Mouse (Mus musculus) left cerebral cortex, adult 2 months (tissue): Measurements from ENCODE around the gene March1. TPM values are rescaled to one million over a fixed set of nuclear protein-coding genes. Genes with fewer than 3 reads are reported as not detected.

ENCODE experiments used
- DNase-seq, 2 experiments: peaks; one replicate each; pipeline ENCODE4 v3.0.0; 2021 to 2022; ENCODE audit warnings: low spot score in 2 of 2, mixed read lengths in 1 of 2; ENCODE audit errors: extremely low spot score in 1 of 2
- H3K27ac ChIP-seq: fragments of 200-600 bp; 2 replicates; pipeline ENCODE4 v1.8.1; 2022
- H3K4me3 ChIP-seq: fragments of 200-600 bp; 2 replicates; pipeline ENCODE4 v1.8.1; 2022
- CTCF ChIP-seq: fragments of 200-600 bp; IDR thresholded peaks from 2 replicates; pipeline ENCODE4 v1.8.1; 2022; ENCODE audit warnings: antibody characterized with exemption, mild to moderate bottlenecking, moderate library complexity
- intact Hi-C: fragments of 180-260 bp; cut with DNase I; formaldehyde crosslinking; loops from one replicate; pipeline ENCODE4 v1.15.1; 2025
- total RNA-seq, 2 experiments: library from RNA; stranded (reverse); gene quantifications; 2 replicates each; pipeline ENCODE4 v1.2.3; 2021

The March1 gene
- total RNA-seq, 2 experiments from 2014 or later: 37.0 to 41.5 TPM

DNA sequence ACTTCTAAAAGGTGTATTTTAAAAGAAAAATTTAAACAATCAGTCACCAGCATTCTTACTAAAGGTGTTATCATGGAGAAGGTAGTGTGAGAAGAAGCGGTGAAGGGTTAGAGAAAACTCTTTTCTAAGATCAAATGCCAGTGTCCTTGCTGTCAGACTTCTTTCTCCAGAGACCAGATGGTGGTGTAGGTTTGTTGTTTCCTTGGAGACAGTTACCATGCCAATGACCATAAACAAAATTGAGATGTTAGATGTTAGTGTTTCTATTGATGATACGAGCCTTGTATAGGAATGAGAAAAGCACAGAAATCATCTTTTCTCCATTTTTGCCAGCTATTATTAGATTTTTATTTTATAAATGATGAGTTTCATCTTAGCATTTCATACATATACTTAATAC, 158.1 kb downstream of the March1 start:
- no peak for TF ChIP-seq CTCF
- intact Hi-C loops: no loop called here
- DNase-seq: no peak
- Histone ChIP-seq H3K4me3 (no peak overlapping the region), H3K27ac (no peak overlapping the region)

DNA sequence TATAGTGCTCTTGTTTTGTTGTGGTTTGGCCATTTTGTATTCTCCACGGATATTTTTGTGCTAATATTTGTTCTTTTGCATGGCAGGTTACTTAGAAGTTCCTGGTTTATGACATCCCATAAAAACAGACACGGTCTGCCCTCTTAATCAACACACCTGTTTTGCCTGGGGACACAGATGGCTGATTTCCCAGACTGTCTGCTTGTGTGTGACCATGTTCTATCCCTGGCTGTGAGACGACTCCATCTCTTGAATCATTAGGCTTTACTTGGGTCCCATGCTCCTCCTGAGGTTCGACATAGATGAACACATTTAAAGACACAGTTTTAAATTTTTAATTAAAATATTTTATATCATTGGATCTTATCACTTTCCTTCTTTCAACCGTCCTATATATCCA, 163.5 kb downstream of the March1 start:
- intact Hi-C loops: no loop called here
- Histone ChIP-seq H3K27ac (no peak overlapping the region), H3K4me3 (no peak overlapping the region)
- TF ChIP-seq CTCF: no peak
- no peak for DNase-seq

DNA sequence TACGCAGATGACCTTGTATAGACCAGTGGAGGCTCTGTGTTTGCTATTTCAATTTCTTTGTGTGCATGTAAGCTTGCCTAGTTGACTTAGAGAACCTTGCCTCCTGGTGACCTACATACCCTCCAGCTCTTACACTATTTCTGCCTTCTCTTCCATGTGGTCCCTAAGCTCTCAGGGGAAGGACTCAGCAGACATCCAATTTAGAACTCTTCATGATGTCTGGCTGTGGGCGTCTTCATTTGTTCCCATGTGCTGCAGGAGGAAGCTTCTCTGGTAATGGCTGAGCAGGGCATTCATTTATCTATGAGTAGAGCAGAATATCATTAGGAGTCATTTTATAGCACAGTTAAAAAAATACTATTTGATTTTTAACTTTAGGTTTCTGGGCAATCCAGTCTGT, 195.3 kb downstream of the March1 start:
- Histone ChIP-seq H3K4me3 (no peak overlapping the region), H3K27ac (no peak overlapping the region)
- no peak for TF ChIP-seq CTCF
- intact Hi-C loops: no loop called here
- no peak for DNase-seq

DNA sequence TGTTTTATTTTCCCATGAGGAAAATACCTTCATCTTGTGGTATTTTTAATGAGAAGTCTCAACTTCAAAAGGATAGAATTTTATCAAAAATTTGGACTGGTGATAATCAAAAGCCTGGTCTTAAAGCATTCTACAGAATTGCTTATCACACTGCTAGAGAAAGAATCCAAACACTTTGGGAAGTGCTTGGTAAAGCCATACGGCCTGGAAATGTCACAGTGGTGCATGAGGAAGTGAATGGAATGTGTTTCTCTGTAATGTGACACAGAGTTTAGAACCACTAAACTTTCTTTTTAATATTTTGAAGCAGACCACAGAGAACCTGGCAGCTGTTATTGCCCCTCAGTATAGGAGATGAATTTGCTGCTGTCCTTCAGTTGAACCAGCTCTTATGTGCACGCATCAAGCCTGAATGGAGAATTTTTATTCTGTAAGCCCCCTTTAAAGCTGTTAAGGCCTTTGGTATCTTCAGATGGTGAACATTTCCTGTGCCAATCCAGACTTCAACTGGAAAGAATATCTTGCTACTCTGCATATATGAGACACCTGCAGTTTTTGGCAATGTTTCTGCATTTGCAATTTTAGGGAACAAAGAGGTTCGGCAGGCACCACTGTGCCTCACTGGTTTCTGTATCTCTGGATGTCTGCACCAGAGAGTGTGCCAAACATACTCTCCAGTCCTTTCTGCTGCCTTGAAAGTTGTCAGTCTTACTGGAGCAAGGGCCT, 304.8 kb downstream of the March1 start:
- Histone ChIP-seq H3K4me3 (no peak overlapping the region), H3K27ac (no peak overlapping the region)
- no peak for TF ChIP-seq CTCF
- DNase-seq: peak in 1 of 2 experiments; percentile 11
- intact Hi-C loops: no loop called here

DNA sequence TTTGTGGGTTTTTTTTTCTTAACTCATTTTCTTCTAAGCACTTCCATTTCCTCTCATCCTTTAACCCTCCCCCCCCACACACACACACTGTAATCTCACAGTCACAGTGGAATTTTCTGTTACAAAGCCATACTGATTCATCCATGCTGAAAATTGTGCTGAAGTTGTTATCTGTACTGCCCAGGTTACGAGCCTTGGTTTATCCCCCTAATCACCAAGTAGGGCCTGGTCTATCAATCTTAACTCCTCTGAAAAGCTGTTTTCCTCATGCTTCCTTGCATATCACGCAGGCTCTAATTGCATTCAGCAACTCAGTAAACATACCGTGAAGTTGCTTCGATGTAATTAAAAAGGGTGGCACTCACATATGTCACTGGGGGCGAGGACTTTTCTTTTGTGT, 339.2 kb downstream of the March1 start:
- no peak overlapping the region for H3K27ac ChIP-seq
- no peak overlapping the region for H3K4me3 ChIP-seq
- intact Hi-C loops: no loop called here
- no peak for DNase-seq
- TF ChIP-seq CTCF: no peak

DNA sequence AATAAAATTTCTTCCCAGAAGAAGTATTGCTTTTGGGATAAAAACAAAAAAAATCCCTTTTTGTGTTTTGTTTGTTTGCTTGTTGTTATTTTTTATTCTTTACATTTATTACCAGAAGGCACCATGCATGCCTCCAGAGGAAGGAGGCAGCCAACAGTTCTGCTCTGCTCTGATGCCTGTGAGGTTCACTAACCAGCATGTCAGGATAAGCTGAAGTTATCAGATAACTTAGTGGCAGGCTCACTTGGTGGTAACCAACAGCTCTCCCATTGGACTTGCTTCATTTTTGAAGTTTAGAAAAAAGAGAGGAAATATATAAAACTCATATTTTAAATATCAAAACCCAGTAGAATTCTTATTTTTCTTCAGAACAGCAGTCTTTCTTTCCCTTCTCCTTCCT, 339.8 kb downstream of the March1 start:
- intact Hi-C loops: no loop called here
- TF ChIP-seq CTCF: no peak
- Histone ChIP-seq H3K4me3 (no peak overlapping the region), H3K27ac (no peak overlapping the region)
- DNase-seq: no peak

DNA sequence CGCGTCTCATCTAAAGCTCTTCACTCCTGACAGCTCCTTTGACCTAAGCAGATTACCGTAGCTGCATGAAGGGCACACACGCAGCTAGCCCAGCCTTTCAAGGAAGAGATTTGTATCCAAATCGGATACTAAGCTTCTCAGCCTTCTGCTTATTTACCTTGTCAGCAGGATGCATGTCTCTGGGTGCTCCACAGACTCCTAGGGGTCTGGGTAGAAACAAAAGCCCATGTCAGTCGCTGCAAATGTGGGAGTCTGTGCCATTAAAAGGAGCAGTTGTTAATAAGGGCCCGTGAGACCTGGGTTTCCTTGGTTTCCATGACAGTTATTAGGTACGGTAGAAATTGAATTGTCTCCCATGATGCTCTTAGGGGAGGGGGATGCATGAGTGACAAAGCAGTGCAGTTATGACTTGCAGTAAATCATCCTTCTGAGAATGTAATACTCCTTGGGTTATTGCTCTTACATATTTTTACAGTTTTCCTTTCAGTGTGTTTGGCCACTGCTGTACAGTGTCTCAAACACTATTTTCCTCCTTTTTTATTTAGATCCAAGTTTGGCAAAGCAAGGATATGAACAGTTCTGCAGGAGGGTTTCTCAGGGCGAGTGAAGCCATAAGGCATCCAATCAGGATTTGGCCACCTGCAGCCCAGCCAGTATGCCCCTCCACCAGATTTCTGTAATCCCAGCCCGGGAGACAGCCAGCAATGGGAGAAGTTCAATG, 349.0 kb downstream of the March1 start:
- no peak for TF ChIP-seq CTCF
- intact Hi-C loops: no loop called here
- no peak for DNase-seq
- Histone ChIP-seq H3K4me3 (no peak overlapping the region), H3K27ac (no peak overlapping the region)

DNA sequence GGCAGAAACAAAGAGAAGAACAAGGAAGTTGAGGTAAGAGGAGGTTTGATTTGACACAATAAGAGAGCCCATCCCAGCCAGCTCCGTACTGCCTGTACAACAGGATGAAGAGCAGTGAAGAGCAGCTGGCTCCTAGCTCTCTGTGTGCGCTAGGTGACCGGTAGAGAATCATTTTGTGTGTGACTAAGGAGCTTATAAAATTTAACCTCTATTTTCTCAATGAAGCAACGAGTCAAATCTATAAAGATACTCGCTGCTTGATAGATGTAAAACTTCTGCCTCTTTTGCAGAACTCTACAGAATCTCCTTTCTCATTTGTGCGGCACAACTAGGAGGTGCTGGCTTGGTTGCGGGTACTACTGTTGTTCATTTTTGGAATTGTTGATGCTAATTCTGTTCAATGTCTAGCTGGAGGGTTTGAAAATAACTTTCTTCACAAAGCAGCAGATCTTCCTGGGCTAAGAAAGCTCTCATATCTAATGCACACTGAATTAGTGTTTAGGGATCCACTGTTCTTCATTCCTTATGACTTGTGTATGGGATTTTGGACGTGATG, 349.6 kb downstream of the March1 start:
- DNase-seq: no peak
- no peak overlapping the region for H3K4me3 ChIP-seq
- H3K27ac ChIP-seq: no peak overlapping the region
- intact Hi-C loops: no loop called here
- no peak for TF ChIP-seq CTCF

DNA sequence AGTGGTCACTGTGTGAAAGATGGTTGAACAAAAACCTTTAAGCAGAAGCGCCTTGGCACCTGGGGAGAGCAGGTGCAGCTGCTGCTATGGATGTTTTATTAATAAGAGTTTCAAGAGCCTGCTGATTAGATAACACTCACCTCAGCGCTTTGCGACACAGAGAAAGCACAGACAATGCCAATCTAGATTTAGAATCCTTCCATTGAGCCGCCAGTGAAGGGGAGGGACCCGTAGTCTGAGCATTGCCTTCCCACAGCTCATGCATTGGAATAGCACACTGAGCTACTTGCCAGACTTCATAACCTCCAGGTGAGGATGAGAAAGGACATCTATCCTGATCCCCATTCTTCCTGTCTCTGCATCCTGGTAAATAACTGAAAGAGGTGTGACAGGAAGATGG, 359.2 kb downstream of the March1 start:
- DNase-seq: no peak
- H3K27ac ChIP-seq: no peak overlapping the region
- intact Hi-C loops: no loop called here
- no peak overlapping the region for H3K4me3 ChIP-seq
- TF ChIP-seq CTCF: no peak

DNA sequence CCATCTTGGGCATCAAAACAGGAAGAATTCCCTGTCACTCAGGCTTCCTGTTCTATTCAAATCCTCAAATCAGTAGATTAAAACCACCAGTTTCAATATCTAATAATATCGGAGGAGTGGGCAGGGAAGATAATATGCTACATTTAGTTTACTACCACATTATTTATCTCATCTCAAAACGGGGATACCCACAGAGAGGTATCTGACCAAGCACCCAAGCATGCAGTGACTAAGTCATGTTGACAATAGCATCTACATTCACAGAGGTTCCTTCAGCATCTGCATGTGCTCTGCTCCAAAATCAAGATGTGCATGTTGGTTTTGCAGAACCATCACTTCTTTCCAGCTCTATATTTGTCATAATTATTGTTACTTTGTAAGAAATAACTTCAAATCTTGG, 364.3 kb downstream of the March1 start:
- intact Hi-C loops: no loop called here
- no peak for DNase-seq
- Histone ChIP-seq H3K27ac (no peak overlapping the region), H3K4me3 (no peak overlapping the region)
- TF ChIP-seq CTCF: no peak

DNA sequence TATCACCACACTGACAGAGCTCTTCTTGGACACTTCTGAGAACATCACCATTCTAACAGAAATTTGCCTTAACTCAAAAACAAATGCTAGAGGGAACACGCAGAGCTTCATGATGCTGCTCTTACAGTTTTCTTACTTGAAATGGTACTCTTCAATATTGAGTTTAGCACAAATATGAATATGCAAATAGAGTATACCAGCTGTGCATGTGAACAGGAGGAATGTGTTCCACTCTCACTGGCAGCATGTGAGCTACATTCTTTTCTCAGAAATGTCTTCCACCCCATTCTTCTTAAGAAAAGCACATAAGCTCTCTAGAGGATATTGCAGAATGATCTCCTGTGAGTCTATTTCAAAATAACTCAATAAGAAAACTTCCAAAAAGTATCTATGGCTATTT, 370.0 kb downstream of the March1 start:
- intact Hi-C loops: no loop called here
- no peak for TF ChIP-seq CTCF
- peak overlapping the region; percentile 28; the same call in 1 of the 2 replicates for H3K27ac ChIP-seq
- no peak overlapping the region for H3K4me3 ChIP-seq
- no peak for DNase-seq

DNA sequence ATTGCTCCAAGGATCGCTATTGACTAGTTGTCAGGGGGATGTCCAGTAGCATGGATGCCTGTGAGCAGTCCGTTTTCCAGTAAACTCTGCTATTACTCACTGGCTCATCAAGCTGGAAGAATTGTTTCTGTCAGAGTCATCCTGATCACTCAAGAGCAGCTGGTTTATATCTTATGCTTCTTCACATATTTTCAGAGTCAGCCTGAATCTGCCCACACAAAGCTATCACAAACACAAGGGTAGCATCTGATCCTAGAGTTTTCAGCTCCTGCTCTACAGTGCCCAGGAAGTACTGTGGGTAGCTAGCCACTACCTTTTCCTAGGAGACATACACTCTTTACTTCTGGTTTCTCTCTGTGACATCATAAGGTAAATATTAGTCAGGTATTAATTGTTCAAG, 405.1 kb downstream of the March1 start:
- Histone ChIP-seq H3K4me3 (no peak overlapping the region), H3K27ac (no peak overlapping the region)
- intact Hi-C loops: no loop called here
- DNase-seq: no peak
- TF ChIP-seq CTCF: no peak

DNA sequence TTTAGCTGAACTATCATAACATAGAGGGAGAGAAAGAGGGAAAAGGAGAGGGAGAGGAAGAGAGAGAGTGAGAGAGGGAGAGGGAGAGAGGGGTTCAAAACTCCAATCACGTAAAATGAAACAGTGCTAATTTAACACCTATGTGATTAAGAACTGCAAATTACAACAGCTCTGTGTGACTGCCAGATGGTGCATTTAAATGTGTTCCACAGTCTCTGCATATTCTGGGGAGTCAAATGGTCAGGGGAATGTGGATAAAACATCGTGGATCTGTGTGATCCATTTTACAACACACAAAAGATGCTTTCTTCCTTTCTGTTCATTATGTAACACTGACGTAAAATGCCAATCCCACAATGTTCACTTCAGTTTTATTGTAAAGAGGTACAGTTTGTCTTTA, 416.0 kb downstream of the March1 start:
- no peak overlapping the region for H3K4me3 ChIP-seq
- intact Hi-C loops: loop anchor here (2.0 kb wide), 1 partner anchor 125 kb away; no protein-coding TSS in a partner anchor
- no peak for DNase-seq
- no peak for TF ChIP-seq CTCF
- peak overlapping the region; percentile 42 for H3K27ac ChIP-seq
